Mouse (Mus musculus): ENCODE measurements around the gene Gm11011.

Gm11011 gene

GRCm38 (mm10) chr2:169606901-169607678, 19.5 kb upstream of the Gm11011 start:
- no peaks in the 10 kb centered on the region for H3K27me3 ChIP-seq (ENCODE audit: control insufficient read depth, insufficient read depth, low read length, poor library complexity, severe bottlenecking)
- no peaks in the 10 kb centered on the region for H3K36me3 ChIP-seq (ENCODE audit: control insufficient read depth, insufficient read depth, low read length, poor library complexity, severe bottlenecking)
- DNase-seq (ENCODE audit: low read depth, low spot score): no peak

- Histone ChIP-seq H3K36me3 (ENCODE audit: control insufficient read depth, insufficient read depth, low read length, poor library complexity, severe bottlenecking) (no peaks in the 10 kb centered on the region), H3K27me3 (ENCODE audit: control insufficient read depth, insufficient read depth, low read length, poor library complexity, severe bottlenecking) (no peaks in the 10 kb centered on the region)
- DNase-seq (ENCODE audit: low read depth, low spot score): no peak
Observed at GRCm38 (mm10) chr2:169600163-169600562, 12.6 kb upstream of the Gm11011 start.

GRCm38 (mm10) chr2:169599591-169599990, 12.0 kb upstream of the Gm11011 start:
- H3K27me3 ChIP-seq (ENCODE audit: control insufficient read depth, insufficient read depth, low read length, poor library complexity, severe bottlenecking): no peaks in the 10 kb centered on the region
- H3K36me3 ChIP-seq (ENCODE audit: control insufficient read depth, insufficient read depth, low read length, poor library complexity, severe bottlenecking): no peaks in the 10 kb centered on the region
- DNase-seq (ENCODE audit: low read depth, low spot score): no peak

- Histone ChIP-seq H3K36me3 (ENCODE audit: control insufficient read depth, insufficient read depth, low read length, poor library complexity, severe bottlenecking) (no peaks in the 10 kb centered on the region), H3K27me3 (ENCODE audit: control insufficient read depth, insufficient read depth, low read length, poor library complexity, severe bottlenecking) (no peaks in the 10 kb centered on the region)
- no peak for DNase-seq (ENCODE audit: low read depth, low spot score)
Observed at GRCm38 (mm10) chr2:169597971-169598370, 10.4 kb upstream of the Gm11011 start.

- Histone ChIP-seq H3K36me3 (ENCODE audit: control insufficient read depth, insufficient read depth, low read length, poor library complexity, severe bottlenecking) (no peaks in the 10 kb centered on the region), H3K27me3 (ENCODE audit: control insufficient read depth, insufficient read depth, low read length, poor library complexity, severe bottlenecking) (no peaks in the 10 kb centered on the region)
- no peak for DNase-seq (ENCODE audit: low read depth, low spot score)
Observed at GRCm38 (mm10) chr2:169597357-169597756, 9.8 kb upstream of the Gm11011 start.

- DNase-seq (ENCODE audit: low read depth, low spot score): no peak
- no peaks in the 10 kb centered on the region for H3K36me3 ChIP-seq (ENCODE audit: control insufficient read depth, insufficient read depth, low read length, poor library complexity, severe bottlenecking)
- no peaks in the 10 kb centered on the region for H3K27me3 ChIP-seq (ENCODE audit: control insufficient read depth, insufficient read depth, low read length, poor library complexity, severe bottlenecking)
Observed at GRCm38 (mm10) chr2:169593742-169594141, 6.2 kb upstream of the Gm11011 start.

GRCm38 (mm10) chr2:169590412-169590811, 2.9 kb upstream of the Gm11011 start:
- no peaks in the 10 kb centered on the region for H3K36me3 ChIP-seq (ENCODE audit: control insufficient read depth, insufficient read depth, low read length, poor library complexity, severe bottlenecking)
- no peak for DNase-seq (ENCODE audit: low read depth, low spot score)
- H3K27me3 ChIP-seq (ENCODE audit: control insufficient read depth, insufficient read depth, low read length, poor library complexity, severe bottlenecking): no peaks in the 10 kb centered on the region

GRCm38 (mm10) chr2:169589697-169590096, 2.2 kb upstream of the Gm11011 start:
- no peaks in the 10 kb centered on the region for H3K36me3 ChIP-seq (ENCODE audit: control insufficient read depth, insufficient read depth, low read length, poor library complexity, severe bottlenecking)
- H3K27me3 ChIP-seq (ENCODE audit: control insufficient read depth, insufficient read depth, low read length, poor library complexity, severe bottlenecking): no peaks in the 10 kb centered on the region
- no peak for DNase-seq (ENCODE audit: low read depth, low spot score)

GRCm38 (mm10) chr2:169586688-169587087, 857 bp downstream of the Gm11011 start:
- Histone ChIP-seq H3K36me3 (ENCODE audit: control insufficient read depth, insufficient read depth, low read length, poor library complexity, severe bottlenecking) (no peaks in the 10 kb centered on the region), H3K27me3 (ENCODE audit: control insufficient read depth, insufficient read depth, low read length, poor library complexity, severe bottlenecking) (no peaks in the 10 kb centered on the region)
- no peak for DNase-seq (ENCODE audit: low read depth, low spot score)

- H3K36me3 ChIP-seq (ENCODE audit: control insufficient read depth, insufficient read depth, low read length, poor library complexity, severe bottlenecking): no peaks in the 10 kb centered on the region
Observed at GRCm38 (mm10) chr2:169585631-169586285, 1.8 kb downstream of the Gm11011 start.

GRCm38 (mm10) chr2:169584745-169585456, 2.6 kb downstream of the Gm11011 start:
- H3K36me3 ChIP-seq (ENCODE audit: control insufficient read depth, insufficient read depth, low read length, poor library complexity, severe bottlenecking): no peaks in the 10 kb centered on the region
- no peaks in the 10 kb centered on the region for H3K27me3 ChIP-seq (ENCODE audit: control insufficient read depth, insufficient read depth, low read length, poor library complexity, severe bottlenecking)
- DNase-seq (ENCODE audit: low read depth, low spot score): no peak

More at GRCm38 (mm10) chr2:169585631-169586285, 1.8 kb downstream of the Gm11011 start:
- H3K27me3 ChIP-seq (ENCODE audit: control insufficient read depth, insufficient read depth, low read length, poor library complexity, severe bottlenecking): no peaks in the 10 kb centered on the region
- DNase-seq (ENCODE audit: low read depth, low spot score): no peak

- H3K27me3 ChIP-seq (ENCODE audit: control insufficient read depth, insufficient read depth, low read length, poor library complexity, severe bottlenecking): no peaks in the 10 kb centered on the region
- DNase-seq (ENCODE audit: low read depth, low spot score): no peak
- H3K36me3 ChIP-seq (ENCODE audit: control insufficient read depth, insufficient read depth, low read length, poor library complexity, severe bottlenecking): no peaks in the 10 kb centered on the region
Observed at GRCm38 (mm10) chr2:169583476-169583875, 4.1 kb downstream of the Gm11011 start.

- Histone ChIP-seq H3K27me3 (ENCODE audit: control insufficient read depth, insufficient read depth, low read length, poor library complexity, severe bottlenecking) (no peaks in the 10 kb centered on the region), H3K36me3 (ENCODE audit: control insufficient read depth, insufficient read depth, low read length, poor library complexity, severe bottlenecking) (no peaks in the 10 kb centered on the region)
- no peak for DNase-seq (ENCODE audit: low read depth, low spot score)
Observed at GRCm38 (mm10) chr2:169577508-169578196, 9.9 kb downstream of the Gm11011 start.

GRCm38 (mm10) chr2:169570063-169570462, 17.5 kb downstream of the Gm11011 start:
- H3K36me3 ChIP-seq (ENCODE audit: control insufficient read depth, insufficient read depth, low read length, poor library complexity, severe bottlenecking): no peaks in the 10 kb centered on the region
- H3K27me3 ChIP-seq (ENCODE audit: control insufficient read depth, insufficient read depth, low read length, poor library complexity, severe bottlenecking): no peaks in the 10 kb centered on the region
- no peak for DNase-seq (ENCODE audit: low read depth, low spot score)
